In the genomic region with DNA sequence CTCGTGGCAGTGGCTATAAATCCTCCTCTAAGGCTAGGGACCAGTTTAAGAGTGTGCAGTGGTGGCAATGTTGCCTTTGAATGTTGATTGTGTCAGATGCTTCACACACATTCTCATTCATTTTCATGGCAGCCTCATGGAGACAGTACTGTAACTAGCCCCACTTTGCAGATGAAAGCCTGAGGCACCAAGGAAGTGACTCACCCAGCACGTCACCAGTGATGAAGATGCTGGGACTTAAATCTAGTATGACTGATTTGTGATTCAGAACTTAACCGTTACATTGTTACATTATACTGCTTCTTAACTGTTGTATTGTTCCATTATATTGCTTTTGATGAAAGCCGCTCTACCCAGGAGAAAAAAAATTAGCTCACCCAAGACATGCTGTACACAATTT, we compare ENCODE assay signal across 12 mouse cellular contexts.
A peak's percentile ranks its signal among the peaks of the same experiment; 100 is the strongest.
DNase-seq lines count a peak whose midpoint lies in the region.
"Had no signal": no experiment of that assay in that cellular context is flagged by ENCODE, and none has a peak within 500 bp of the region (broad histone marks: within the 10 kb centered on the region; RNA-seq: fewer than 3 reads in every experiment).

No protein-coding gene starts in this region.

- peak; percentile 13 to 42 for DNase-seq in adrenal gland, postnatal 36 days
- no peak for DNase-seq in adrenal gland, postnatal 10 days
- peak; percentile 22 for DNase-seq in CD4-positive helper T cell, adult 2 months (ENCODE audit: low read depth, low spot score)
- peak; percentile 30 for DNase-seq in induced T-regulatory cell, adult 2 months (ENCODE audit: low read depth)
- no peak for DNase-seq in kidney, postnatal 10 days
- DNase-seq in lung, postnatal 25 days (ENCODE audit: low spot score), result no peak
- DNase-seq: cerebellum, adult 11 months; cerebellum, adult 8-10 months; cerebellum, postnatal 14 days; gastrocnemius, postnatal 36 days; heart, adult 11 months; heart, postnatal 36 days had no signal

Comparison
In these comparisons a context has a peak if more than half of its experiments do, and no peak if none do; other contexts are left out.
1. DNase-seq: peak in adrenal gland, postnatal 36 days (2 of 2), CD4-positive helper T cell, adult 2 months (single experiment) and induced T-regulatory cell, adult 2 months (single experiment); none in adrenal gland, postnatal 10 days (single experiment), kidney, postnatal 10 days (single experiment) and lung, postnatal 25 days (single experiment).